8 mouse cellular contexts compared by ENCODE assay signal in the genomic region with DNA sequence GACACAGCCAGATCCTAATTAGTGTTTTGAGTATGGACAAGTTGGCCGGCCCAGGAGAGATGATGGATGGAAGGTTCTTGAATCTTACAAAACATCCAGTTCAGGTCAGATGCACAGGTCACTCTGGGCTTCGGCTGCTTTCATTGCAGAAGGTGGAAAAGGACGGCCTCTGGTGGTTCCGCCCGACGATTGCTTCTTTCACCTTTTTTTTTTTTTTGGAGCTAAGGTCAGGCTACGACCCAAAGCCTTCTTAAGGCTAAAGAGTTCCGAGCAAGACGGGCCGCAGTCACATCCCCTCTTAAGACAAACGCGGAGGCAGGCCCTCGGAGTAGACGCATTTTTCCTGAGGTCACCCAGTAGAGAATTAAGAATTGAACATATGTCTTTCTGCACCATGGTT. TPM values are rescaled to one million over a fixed set of nuclear protein-coding genes. Genes with fewer than 3 reads are reported as not detected.
DNase-seq lines count a peak whose midpoint lies in the region; ATAC-seq and TF ChIP-seq lines count a peak whose summit lies in the region.

No protein-coding gene starts in this region.

- DNase-seq in ovary, adult 18-20 months (ENCODE audit: low spot score), result peak; percentile 50
- DNase-seq in ovary, postnatal 10 days (ENCODE audit: low spot score), result no peak
- DNase-seq in cerebellum, adult 2 months, result peak; percentile 73 to 78
- DNase-seq in left cerebral cortex, postnatal 4 days, result peak; percentile 60
- DNase-seq in spleen, postnatal 4 days (ENCODE audit: low spot score in 2 of 2), result peak; percentile 58 to 76

- no peaks in the 10 kb centered on the region for H3K36me3 ChIP-seq in forebrain, embryonic 15.5 days

- peak; percentile 74; the same call in 1 of the 2 replicates for TF ChIP-seq CTCF in cerebellum, adult 2 months (IDR thresholded peaks at IDR 0.05; ENCODE audit: borderline replicate concordance, insufficient read depth, low read depth, low read length)

- H3K9ac ChIP-seq in forebrain, embryonic 15.5 days (replicated peaks), result peak overlapping the region; percentile 57

- H3K9me3 ChIP-seq in forebrain, embryonic 15.5 days, result no peaks in the 10 kb centered on the region

- intact Hi-C loops in left cerebral cortex, postnatal 4 days (cut with DNase I), result no loop called here

- 0 out of 2 replicates have a peak, but pooled peaks cover 2% of the 10 kb centered on the region for H3K4me1 ChIP-seq in cerebellum, adult 2 months (ENCODE audit: control insufficient read depth, insufficient read depth, low read length)
- peaks cover 15% of the 10 kb centered on the region for H3K4me1 ChIP-seq in forebrain, embryonic 15.5 days

- H3K27me3 ChIP-seq in cerebellum, adult 2 months (ENCODE audit: control insufficient read depth, insufficient read depth, low read length), result no peaks in the 10 kb centered on the region
- H3K27me3 ChIP-seq in forebrain, embryonic 15.5 days, result no peaks in the 10 kb centered on the region

- under 1% methylated on average over 14 of the region's 14 CpGs for WGBS in cerebellum, adult 2 months
- under 1% methylated on average over 14 of the region's 14 CpGs for WGBS in forebrain, embryonic 15.5 days

- peak; percentile 49 for ATAC-seq in forebrain, embryonic 15.5 days (replicated peaks)
- ATAC-seq in hematopoietic stem cell, adult 5-6 weeks (replicated peaks in 1 of 2; ENCODE audit: insufficient read depth in 1 of 2, low FRiP score in 2 of 2, low TSS enrichment in 1 of 2, low read depth in 1 of 2, poor library complexity in 2 of 2, severe bottlenecking in 2 of 2), result peak; percentile 64 to 74
- ATAC-seq in megakaryocyte-erythroid progenitor cell, adult 5-6 weeks (replicated peaks; ENCODE audit: low FRiP score, low TSS enrichment, poor library complexity, severe bottlenecking), result peak; percentile 27

- peak overlapping the region; percentile 88 for H3K4me3 ChIP-seq in cerebellum, adult 2 months (replicated peaks; ENCODE audit: insufficient read depth, low read depth, low read length)
- peak overlapping the region; percentile 54 for H3K4me3 ChIP-seq in forebrain, embryonic 15.5 days

- H3K27ac ChIP-seq in cerebellum, adult 2 months (ENCODE audit: insufficient read depth, low read length), result peak overlapping the region; percentile 77
- H3K27ac ChIP-seq in forebrain, embryonic 15.5 days (replicated peaks), result peak overlapping the region; percentile 68

- H3K4me2 ChIP-seq in forebrain, embryonic 15.5 days (replicated peaks), result peak overlapping the region; percentile 95

- TF ChIP-seq POLR2A in cerebellum, adult 2 months (IDR thresholded peaks at IDR 0.05; ENCODE audit: borderline replicate concordance, insufficient read depth, low read length), result no peak

RNA-seq across cellular contexts. Expression of gene Poc1a, which starts 0.5 kb away (rescaled TPM):
- polyA plus RNA-seq in cerebellum, adult 2 months (2012; rRNA removed), result 3.9 and 4.4 TPM in 2 replicates
- 13.1 and 13.4 TPM in 2 replicates for polyA plus RNA-seq in forebrain, embryonic 15.5 days (2015; fragmentation: Nextera tagmentation; extraction: Ambion mirVana)
- total RNA-seq in hematopoietic stem cell, adult 5-6 weeks (2017), result 13.9 and 14.8 TPM in 2 replicates
- total RNA-seq in left cerebral cortex, postnatal 4 days (2021), result 10 to 100 TPM; 11.0 to 11.9 TPM
- total RNA-seq in megakaryocyte-erythroid progenitor cell, adult 5-6 weeks (2014; fragmentation: Nextera tagmentation), result 29.1 and 48.1 TPM in 2 replicates
- 28.1 and 40.0 TPM in 2 replicates for total RNA-seq in megakaryocyte-erythroid progenitor cell, adult 5-6 weeks (2017)

RNA-seq across cellular contexts. Expression of gene Alas1, which starts 31.9 kb away (rescaled TPM):
- polyA plus RNA-seq in cerebellum, adult 2 months (2012; rRNA removed), result 117 and 134 TPM in 2 replicates
- polyA plus RNA-seq in forebrain, embryonic 15.5 days (2015; fragmentation: Nextera tagmentation; extraction: Ambion mirVana), result 93.6 and 101 TPM in 2 replicates
- total RNA-seq in hematopoietic stem cell, adult 5-6 weeks (2017), result 72.1 and 85.4 TPM in 2 replicates
- 10 to 100 TPM; 97.5 to 99.8 TPM for total RNA-seq in left cerebral cortex, postnatal 4 days (2021)
- 29.5 and 45.9 TPM in 2 replicates for total RNA-seq in megakaryocyte-erythroid progenitor cell, adult 5-6 weeks (2014; fragmentation: Nextera tagmentation)
- 21.7 and 27.7 TPM in 2 replicates for total RNA-seq in megakaryocyte-erythroid progenitor cell, adult 5-6 weeks (2017)

RNA-seq across cellular contexts. Expression of gene Tlr9, which starts 58.0 kb away (rescaled TPM):
- 0.31 and 0.57 TPM in 2 replicates for polyA plus RNA-seq in cerebellum, adult 2 months (2012; rRNA removed)
- not detected in 2 replicates for polyA plus RNA-seq in forebrain, embryonic 15.5 days (2015; fragmentation: Nextera tagmentation; extraction: Ambion mirVana)
- total RNA-seq in hematopoietic stem cell, adult 5-6 weeks (2017), result 0.84 and 1.4 TPM in 2 replicates
- total RNA-seq in left cerebral cortex, postnatal 4 days (2021), result under 1 TPM; 0.46 to 0.48 TPM
- total RNA-seq in megakaryocyte-erythroid progenitor cell, adult 5-6 weeks (2014; fragmentation: Nextera tagmentation), result not detected in 2 replicates
- total RNA-seq in megakaryocyte-erythroid progenitor cell, adult 5-6 weeks (2017), result not detected in 2 replicates
